Mouse (Mus musculus): ENCODE data around the gene Kirrel2. TPM values are rescaled to one million over a fixed set of nuclear protein-coding genes. Genes with fewer than 3 reads are reported as not detected.

The Kirrel2 gene
- total and polyA plus RNA-seq, 3 experiments = not detected

GRCm38 (mm10) chr7:30450241-30450640 is 7.2 kb downstream of the Kirrel2 start:
- no peak for DNase-seq

GRCm38 (mm10) chr7:30444971-30445751 is 12.3 kb downstream of the Kirrel2 start, which contains the start of gene Aplp1:
TSS of gene Aplp1 (minus strand) at chr7:30445535.
- peak; percentile 81 for DNase-seq

GRCm38 (mm10) chr7:30444154-30444970 is 13.1 kb downstream of the Kirrel2 start:
- DNase-seq = peak; percentile 70

- no peak for DNase-seq
Observed at GRCm38 (mm10) chr7:30443696-30444095, 13.8 kb downstream of the Kirrel2 start.

- DNase-seq = peak; percentile 57
Observed at GRCm38 (mm10) chr7:30440697-30441096, 16.8 kb downstream of the Kirrel2 start.

- DNase-seq = no peak
Observed at GRCm38 (mm10) chr7:30439734-30440133, 17.8 kb downstream of the Kirrel2 start.

- DNase-seq = no peak
Observed at GRCm38 (mm10) chr7:30436879-30437278, 20.6 kb downstream of the Kirrel2 start.

- no peak for DNase-seq
Observed at GRCm38 (mm10) chr7:30435156-30435555, 22.3 kb downstream of the Kirrel2 start.

GRCm38 (mm10) chr7:30434701-30435100 is 22.8 kb downstream of the Kirrel2 start:
- DNase-seq = no peak

GRCm38 (mm10) chr7:30434238-30434637 is 23.3 kb downstream of the Kirrel2 start:
- peak; percentile 70 for DNase-seq

- DNase-seq = peak; percentile 71
Observed at GRCm38 (mm10) chr7:30431793-30432192, 25.7 kb downstream of the Kirrel2 start.

- no peak for DNase-seq
Observed at GRCm38 (mm10) chr7:30430191-30430590, 27.3 kb downstream of the Kirrel2 start.

GRCm38 (mm10) chr7:30429327-30429726 is 28.2 kb downstream of the Kirrel2 start:
- DNase-seq = no peak

GRCm38 (mm10) chr7:30423071-30423641 is 34.3 kb downstream of the Kirrel2 start:
- peak; percentile 39 for DNase-seq

- DNase-seq = no peak
Observed at GRCm38 (mm10) chr7:30422560-30422959, 34.9 kb downstream of the Kirrel2 start.

GRCm38 (mm10) chr7:30421890-30422435 is 35.5 kb downstream of the Kirrel2 start:
- peak; percentile 91 for DNase-seq

- DNase-seq = peak; percentile 87
Observed at GRCm38 (mm10) chr7:30421175-30421889, 36.2 kb downstream of the Kirrel2 start, which contains the start of gene Nfkbid. TSS of gene Nfkbid (plus strand) at chr7:30421732.

GRCm38 (mm10) chr7:30420673-30421072 is 36.8 kb downstream of the Kirrel2 start:
- DNase-seq = no peak

GRCm38 (mm10) chr7:30419561-30420499 is 37.7 kb downstream of the Kirrel2 start, which contains the start of gene Hcst:
TSS of gene Hcst (minus strand) at chr7:30419854.
- DNase-seq = peak; percentile 25

- DNase-seq = no peak
Observed at GRCm38 (mm10) chr7:30417856-30418255, 39.6 kb downstream of the Kirrel2 start.
